Mouse (Mus musculus) ES-E14 (cell line): Measurements from ENCODE around the gene Ube2e2. TPM values are rescaled to one million over a fixed set of nuclear protein-coding genes. Genes with fewer than 3 reads are reported as not detected.

ENCODE experiments used
- DNase-seq: peaks from one replicate; pipeline ENCODE4 v3.0.0-alpha.2; 2013; ENCODE audit warnings: low read depth, low spot score
- H3K27ac ChIP-seq: 2 replicates; pipeline ENCODE4 v1.5.1; 2012; ENCODE audit warnings: low read depth, mild to moderate bottlenecking, low read length, moderate library complexity, mixed read lengths; ENCODE audit not compliant: poor library complexity, insufficient read depth, severe bottlenecking
- H3K36me3 ChIP-seq: 2 replicates; pipeline ENCODE4 v1.6.1; 2012; ENCODE audit warnings: mild to moderate bottlenecking, low read length, moderate library complexity, mixed read lengths; ENCODE audit not compliant: control insufficient read depth, poor library complexity, insufficient read depth, severe bottlenecking
- H3K4me1 ChIP-seq, 2 experiments: fragments of 150-350 bp in 1 of 2; sonication (generic) in 1 of 2; 2 replicates each; pipeline ENCODE4 v1.6.1; 2012; ENCODE audit warnings: low read length in 2 of 2, mild to moderate bottlenecking in 1 of 2, mixed read lengths in 1 of 2; ENCODE audit not compliant: control insufficient read depth in 2 of 2, insufficient read depth in 2 of 2, poor library complexity in 1 of 2
- H3K4me3 ChIP-seq, 2 experiments: fragments of 150-350 bp in 1 of 2; sonication (generic) in 1 of 2; 2 replicates each; pipeline ENCODE4 v1.5.1; 2012; ENCODE audit warnings: low read length in 2 of 2, low read depth in 1 of 2, mild to moderate bottlenecking in 1 of 2, mixed read lengths in 1 of 2; ENCODE audit not compliant: insufficient read depth in 1 of 2, poor library complexity in 1 of 2, severe bottlenecking in 1 of 2
- H3K9ac ChIP-seq: 2 replicates; pipeline ENCODE4 v1.6.1; 2012; ENCODE audit warnings: low read depth, mild to moderate bottlenecking, low read length, mixed read lengths; ENCODE audit not compliant: poor library complexity, insufficient read depth, severe bottlenecking
- H3K9me3 ChIP-seq: fragments of 150-350 bp; sonication (generic); 2 replicates; pipeline ENCODE4 v1.6.1; 2012; ENCODE audit warnings: low read depth, mild to moderate bottlenecking, low read length; ENCODE audit not compliant: control insufficient read depth, insufficient read depth
- CHD2 ChIP-seq: IDR thresholded peaks from 2 replicates; pipeline ENCODE4 v1.6.1; 2014; ENCODE audit warnings: mild to moderate bottlenecking, low read depth, low read length, inconsistent platforms
- HCFC1 ChIP-seq: IDR thresholded peaks from 2 replicates; pipeline ENCODE4 v1.6.1; 2012; ENCODE audit warnings: low read length, inconsistent platforms, borderline replicate concordance; ENCODE audit not compliant: insufficient read depth
- MAFK ChIP-seq: IDR thresholded peaks from 2 replicates; pipeline ENCODE4 v1.6.1; 2014; ENCODE audit warnings: mild to moderate bottlenecking, low read depth, low read length, inconsistent platforms; ENCODE audit not compliant: insufficient read depth
- ZC3H11A ChIP-seq: IDR thresholded peaks from 2 replicates; pipeline ENCODE4 v1.6.1; 2012; ENCODE audit warnings: low read depth, mild to moderate bottlenecking, inconsistent platforms, low read length, borderline replicate concordance
- ZNF384 ChIP-seq: IDR thresholded peaks from 2 replicates; pipeline ENCODE4 v1.6.1; 2012; ENCODE audit warnings: low read depth, low read length, inconsistent platforms
- in situ Hi-C, 2 experiments: fragments of 600-800 bp; cut with MboI; formaldehyde crosslinking; loops; one replicate each; pipeline ENCODE4 v1.15.1; 2025; ENCODE audit warnings: low sequenced_read_pairs in 2 of 2, inconsistent platforms in 1 of 2; ENCODE audit not compliant: unreplicated experiment in 2 of 2
- total RNA-seq: library from RNA; depleted of rRNA; stranded (reverse); fragments of 300-350 nt; gene quantifications from 2 replicates; pipeline ENCODE4 v1.2.3, GENCODE M21; 2012

The Ube2e2 gene
- total RNA-seq, 1 experiment: 8.1 TPM

- Histone ChIP-seq H3K4me1 (no peaks in the 10 kb centered on the region), H3K9ac (no peak overlapping the region), H3K4me3 (no peak overlapping the region), H3K9me3 (peaks cover 14% of the 10 kb centered on the region), H3K36me3 (no peaks in the 10 kb centered on the region), H3K27ac (no peak overlapping the region)
- no peak for DNase-seq
- TF ChIP-seq HCFC1 (no peak), ZC3H11A (no peak), MAFK (no peak), ZNF384 (no peak), CHD2 (no peak)
- in situ Hi-C loops: no loop called here
These were observed 236.0 kb downstream of the Ube2e2 start for GRCm38 (mm10) chr14:18657777-18658753.

GRCm38 (mm10) chr14:18649123-18649675, 244.9 kb downstream of the Ube2e2 start:
- H3K9ac ChIP-seq: no peak overlapping the region
- TF ChIP-seq HCFC1: no peak
- no peak for TF ChIP-seq MAFK
- no peak for TF ChIP-seq ZC3H11A
- no peak for TF ChIP-seq ZNF384
- TF ChIP-seq CHD2: no peak
- no peak for DNase-seq

GRCm38 (mm10) chr14:18641656-18642055, 252.4 kb downstream of the Ube2e2 start:
- no peaks in the 10 kb centered on the region for H3K9me3 ChIP-seq
- in situ Hi-C loops: no loop called here
- H3K27ac ChIP-seq: no peak overlapping the region
- no peaks in the 10 kb centered on the region for H3K4me1 ChIP-seq
- DNase-seq: no peak
- H3K9ac ChIP-seq: no peak overlapping the region
- no peaks in the 10 kb centered on the region for H3K36me3 ChIP-seq
- TF ChIP-seq MAFK (no peak), HCFC1 (no peak), ZC3H11A (no peak)
- no peak overlapping the region for H3K4me3 ChIP-seq

More at GRCm38 (mm10) chr14:18649123-18649675, 244.9 kb downstream of the Ube2e2 start:
- Histone ChIP-seq H3K27ac (no peak overlapping the region), H3K36me3 (no peaks in the 10 kb centered on the region), H3K4me3 (no peak overlapping the region), H3K4me1 (no peaks in the 10 kb centered on the region), H3K9me3 (no peaks in the 10 kb centered on the region)
- in situ Hi-C loops: no loop called here

GRCm38 (mm10) chr14:18638753-18639456, 255.2 kb downstream of the Ube2e2 start:
- H3K27ac ChIP-seq: no peak overlapping the region
- no peaks in the 10 kb centered on the region for H3K36me3 ChIP-seq
- no peaks in the 10 kb centered on the region for H3K4me1 ChIP-seq
- TF ChIP-seq HCFC1 (no peak), ZC3H11A (no peak), ZNF384 (no peak), MAFK (no peak), CHD2 (no peak)
- in situ Hi-C loops: no loop called here
- DNase-seq: no peak
- no peak overlapping the region for H3K4me3 ChIP-seq
- no peak overlapping the region for H3K9ac ChIP-seq
- H3K9me3 ChIP-seq: no peaks in the 10 kb centered on the region

GRCm38 (mm10) chr14:18637739-18638138, 256.3 kb downstream of the Ube2e2 start:
- in situ Hi-C loops: no loop called here

More at GRCm38 (mm10) chr14:18637739-18638138, 256.3 kb downstream of the Ube2e2 start:
- Histone ChIP-seq H3K9me3 (no peaks in the 10 kb centered on the region), H3K4me1 (no peaks in the 10 kb centered on the region), H3K4me3 (no peak overlapping the region), H3K36me3 (no peaks in the 10 kb centered on the region), H3K27ac (no peak overlapping the region), H3K9ac (no peak overlapping the region)
- no peak for DNase-seq
- TF ChIP-seq MAFK (no peak), ZC3H11A (no peak), HCFC1 (no peak), CHD2 (no peak), ZNF384 (no peak)
